Mouse (Mus musculus) MEL (cell line): ENCODE data around the gene Smim24. TPM values are rescaled to one million over a fixed set of nuclear protein-coding genes. Genes with fewer than 3 reads are reported as not detected.
A peak's percentile ranks its signal among the peaks of the same experiment; 100 is the strongest.

Experiments
- DNase-seq: peaks from one replicate; pipeline ENCODE4 v3.0.0; 2011; ENCODE audit warnings: low read depth, low spot score
- H3K27ac ChIP-seq: 2 replicates; pipeline ENCODE4 v1.5.1; 2012; ENCODE audit warnings: low read depth, mild to moderate bottlenecking, control low read depth, low read length, moderate library complexity; ENCODE audit not compliant: control insufficient read depth
- H3K27me3 ChIP-seq, 2 experiments: fragments of 150-350 bp in 1 of 2; sonication (generic) in 1 of 2; 2 replicates each; pipeline ENCODE4 v1.6.1; 2012; ENCODE audit warnings: low read length in 2 of 2, mild to moderate bottlenecking in 2 of 2, improper control_type of control experiment in 1 of 2, moderate library complexity in 1 of 2; ENCODE audit not compliant: insufficient read depth in 2 of 2, control insufficient read depth in 1 of 2
- H3K36me3 ChIP-seq, 2 experiments: 2 replicates each; pipeline ENCODE4 v1.6.1; 2012 to 2014; ENCODE audit warnings: low read length in 2 of 2, improper control_type of control experiment in 1 of 2, inconsistent platforms in 1 of 2, mild to moderate bottlenecking in 1 of 2; ENCODE audit not compliant: insufficient read depth in 2 of 2, control insufficient read depth in 1 of 2
- H3K4me1 ChIP-seq, 2 experiments: fragments of 150-350 bp in 1 of 2; sonication (generic) in 1 of 2; 2 replicates each; pipeline ENCODE4 v1.6.1; 2012; ENCODE audit warnings: low read length in 2 of 2, improper control_type of control experiment in 1 of 2, mild to moderate bottlenecking in 1 of 2; ENCODE audit not compliant: insufficient read depth in 2 of 2, control insufficient read depth in 1 of 2
- H3K4me3 ChIP-seq, 2 experiments: fragments of 150-350 bp in 1 of 2; sonication (generic) in 1 of 2; 2 replicates each; pipeline ENCODE4 v1.5.1; 2012; ENCODE audit warnings: low read depth in 2 of 2, low read length in 2 of 2, mild to moderate bottlenecking in 2 of 2, moderate library complexity in 2 of 2, control low read depth in 1 of 2, improper control_type of control experiment in 1 of 2; ENCODE audit not compliant: control insufficient read depth in 1 of 2, insufficient read depth in 1 of 2
- H3K79me2 ChIP-seq: 2 replicates; pipeline ENCODE4 v1.6.1; 2012; ENCODE audit warnings: mild to moderate bottlenecking, low read length, moderate library complexity; ENCODE audit not compliant: control insufficient read depth, poor library complexity, insufficient read depth
- H3K9ac ChIP-seq: 2 replicates; pipeline ENCODE4 v1.6.1; 2012; ENCODE audit warnings: low read depth, mild to moderate bottlenecking, control low read depth, low read length, moderate library complexity; ENCODE audit not compliant: control insufficient read depth, poor library complexity, severe bottlenecking
- H3K9me3 ChIP-seq: fragments of 150-350 bp; sonication (generic); replicated peaks from 2 replicates; pipeline ENCODE4 v1.6.1; 2012; ENCODE audit warnings: mild to moderate bottlenecking, low read length, improper control_type of control experiment, moderate library complexity; ENCODE audit not compliant: insufficient read depth
- CHD2 ChIP-seq: IDR thresholded peaks from 2 replicates; pipeline ENCODE4 v1.6.1; 2011; ENCODE audit warnings: low read length, improper control_type of control experiment
- CTCF ChIP-seq, 3 experiments: IDR thresholded peaks in 2 of 3; conservative IDR thresholded peaks in 1 of 3; 2 replicates each; pipeline ENCODE4 v1.5.1; 2011 to 2012; ENCODE audit warnings: low read length in 3 of 3, low read depth in 2 of 3, mild to moderate bottlenecking in 2 of 3, improper control_type of control experiment in 1 of 3, inconsistent platforms in 1 of 3, mixed read lengths in 1 of 3, moderate library complexity in 1 of 3; ENCODE audit not compliant: control insufficient read depth in 1 of 3, insufficient read depth in 1 of 3, poor library complexity in 1 of 3, severe bottlenecking in 1 of 3
- E2F4 ChIP-seq: IDR thresholded peaks from 2 replicates; pipeline ENCODE4 v1.6.1; 2011; ENCODE audit warnings: low read depth, low read length, improper control_type of control experiment, borderline replicate concordance
- ELF1 ChIP-seq: IDR thresholded peaks from 2 replicates; pipeline ENCODE4 v1.6.1; 2014; ENCODE audit warnings: low read depth, mild to moderate bottlenecking, inconsistent platforms, low read length, improper control_type of control experiment, moderate library complexity
- EP300 ChIP-seq, 2 experiments: IDR thresholded peaks; 2 replicates each; pipeline ENCODE4 v1.6.1; 2011; ENCODE audit warnings: improper control_type of control experiment in 2 of 2, low read length in 2 of 2, low read depth in 1 of 2, mild to moderate bottlenecking in 1 of 2
- ETS1 ChIP-seq: IDR thresholded peaks from 2 replicates; pipeline ENCODE4 v1.6.1; 2012; ENCODE audit warnings: low read depth, mild to moderate bottlenecking, inconsistent platforms, low read length, improper control_type of control experiment, moderate library complexity
- GABPA ChIP-seq: IDR thresholded peaks from 2 replicates; pipeline ENCODE4 v1.6.1; 2012; ENCODE audit warnings: low read depth, mild to moderate bottlenecking, inconsistent platforms, low read length, improper control_type of control experiment, moderate library complexity
- GATA1 ChIP-seq: IDR thresholded peaks from 2 replicates; pipeline ENCODE4 v1.6.1; 2011; ENCODE audit warnings: low read depth, low read length, improper control_type of control experiment
- HCFC1 ChIP-seq: IDR thresholded peaks from 2 replicates; pipeline ENCODE4 v1.6.1; 2012; ENCODE audit warnings: low read depth, mild to moderate bottlenecking, inconsistent platforms, low read length, improper control_type of control experiment, moderate library complexity
- JUND ChIP-seq: IDR thresholded peaks from 2 replicates; pipeline ENCODE4 v1.6.1; 2011; ENCODE audit warnings: low read depth, mild to moderate bottlenecking, improper control_type of control experiment, low read length
- KAT2A ChIP-seq: conservative IDR thresholded peaks from 2 replicates; pipeline ENCODE4 v1.6.1; 2012; ENCODE audit warnings: low read depth, low read length, improper control_type of control experiment, inconsistent platforms
- MAFK ChIP-seq: IDR thresholded peaks from 2 replicates; pipeline ENCODE4 v1.6.1; 2011; ENCODE audit warnings: low read depth, mild to moderate bottlenecking, low read length, improper control_type of control experiment, borderline replicate concordance
- MAX ChIP-seq: IDR thresholded peaks from 2 replicates; pipeline ENCODE4 v1.6.1; 2011; ENCODE audit warnings: low read length, improper control_type of control experiment
- MAZ ChIP-seq: IDR thresholded peaks from 2 replicates; pipeline ENCODE4 v1.6.1; 2012; ENCODE audit warnings: low read depth, mild to moderate bottlenecking, inconsistent platforms, low read length, improper control_type of control experiment
- MEF2A ChIP-seq: IDR thresholded peaks from 2 replicates; pipeline ENCODE4 v1.6.1; 2014; ENCODE audit warnings: low read depth, mild to moderate bottlenecking, inconsistent platforms, low read length, improper control_type of control experiment; ENCODE audit not compliant: poor library complexity, insufficient replicate concordance, severe bottlenecking; ENCODE audit errors: extremely low read depth
- MXI1 ChIP-seq: IDR thresholded peaks from 2 replicates; pipeline ENCODE4 v1.6.1; 2011; ENCODE audit warnings: mild to moderate bottlenecking, low read depth, low read length, improper control_type of control experiment
- MYB ChIP-seq: IDR thresholded peaks from 2 replicates; pipeline ENCODE4 v1.6.1; 2011; ENCODE audit warnings: mild to moderate bottlenecking, low read depth, low read length, improper control_type of control experiment
- MYC ChIP-seq: IDR thresholded peaks from 2 replicates; pipeline ENCODE4 v1.6.1; 2011; ENCODE audit warnings: low read depth, mild to moderate bottlenecking, low read length, improper control_type of control experiment, moderate library complexity
- NELFE ChIP-seq: IDR thresholded peaks from 2 replicates; pipeline ENCODE4 v1.6.1; 2011; ENCODE audit warnings: low read depth, low read length, improper control_type of control experiment
- NRF1 ChIP-seq: IDR thresholded peaks from 2 replicates; pipeline ENCODE4 v1.6.1; 2014; ENCODE audit warnings: low read depth, mild to moderate bottlenecking, inconsistent platforms, low read length, improper control_type of control experiment, moderate library complexity; ENCODE audit not compliant: poor library complexity, insufficient read depth, severe bottlenecking
- POLR2A ChIP-seq, 2 experiments: IDR thresholded peaks; 2 replicates each; pipeline ENCODE4 v1.6.1; 2011 to 2012; ENCODE audit warnings: low read length in 2 of 2, mild to moderate bottlenecking in 2 of 2, control low read depth in 1 of 2, improper control_type of control experiment in 1 of 2, low read depth in 1 of 2, moderate library complexity in 1 of 2; ENCODE audit not compliant: control insufficient read depth in 1 of 2, insufficient read depth in 1 of 2, poor library complexity in 1 of 2
- POLR2AphosphoS2 ChIP-seq: IDR thresholded peaks from 2 replicates; pipeline ENCODE4 v1.6.1; 2011; ENCODE audit warnings: low read length, improper control_type of control experiment
- POLR2AphosphoS5 ChIP-seq: IDR thresholded peaks from 2 replicates; pipeline ENCODE4 v1.6.1; 2012; ENCODE audit warnings: low read depth, borderline replicate concordance, mild to moderate bottlenecking, inconsistent platforms, low read length, moderate library complexity, mixed read lengths
- RAD21 ChIP-seq: IDR thresholded peaks from 2 replicates; pipeline ENCODE4 v1.6.1; 2011; ENCODE audit warnings: mild to moderate bottlenecking, low read depth, low read length, improper control_type of control experiment
- RCOR1 ChIP-seq: IDR thresholded peaks from 2 replicates; pipeline ENCODE4 v1.6.1; 2012; ENCODE audit warnings: low read depth, mild to moderate bottlenecking, inconsistent platforms, low read length, improper control_type of control experiment
- SIN3A ChIP-seq: IDR thresholded peaks from 2 replicates; pipeline ENCODE4 v1.6.1; 2012; ENCODE audit warnings: low read length, improper control_type of control experiment, inconsistent platforms
- SMC3 ChIP-seq: IDR thresholded peaks from 2 replicates; pipeline ENCODE4 v1.6.1; 2011; ENCODE audit warnings: low read depth, low read length, improper control_type of control experiment
- TAL1 ChIP-seq: IDR thresholded peaks from 2 replicates; pipeline ENCODE4 v1.6.1; 2012; ENCODE audit warnings: mild to moderate bottlenecking, inconsistent platforms, low read length, moderate library complexity, mixed read lengths
- TBP ChIP-seq: IDR thresholded peaks from 2 replicates; pipeline ENCODE4 v1.8.0; 2011; ENCODE audit warnings: low read depth, low read length, improper control_type of control experiment
- TCF12 ChIP-seq: IDR thresholded peaks from 2 replicates; pipeline ENCODE4 v1.6.1; 2014; ENCODE audit warnings: low read depth, mild to moderate bottlenecking, inconsistent platforms, low read length, improper control_type of control experiment, moderate library complexity
- UBTF ChIP-seq: IDR thresholded peaks from 2 replicates; pipeline ENCODE4 v1.6.1; 2012; ENCODE audit warnings: low read depth, mild to moderate bottlenecking, inconsistent platforms, low read length, improper control_type of control experiment, moderate library complexity, borderline replicate concordance; ENCODE audit not compliant: insufficient read depth
- USF1 ChIP-seq: IDR thresholded peaks from 2 replicates; pipeline ENCODE4 v1.6.1; 2014; ENCODE audit warnings: low read depth, mild to moderate bottlenecking, inconsistent platforms, low read length, improper control_type of control experiment, moderate library complexity
- USF2 ChIP-seq, 2 experiments: IDR thresholded peaks; 2 replicates each; pipeline ENCODE4 v1.6.1; 2011 to 2012; ENCODE audit warnings: improper control_type of control experiment in 2 of 2, low read length in 2 of 2, borderline replicate concordance in 1 of 2, inconsistent platforms in 1 of 2, low read depth in 1 of 2, mild to moderate bottlenecking in 1 of 2; ENCODE audit not compliant: insufficient read depth in 1 of 2
- ZC3H11A ChIP-seq: IDR thresholded peaks from 2 replicates; pipeline ENCODE4 v1.6.1; 2012; ENCODE audit warnings: low read depth, mild to moderate bottlenecking, inconsistent platforms, low read length, improper control_type of control experiment
- ZKSCAN1 ChIP-seq: IDR thresholded peaks from 2 replicates; pipeline ENCODE4 v1.6.1; 2012; ENCODE audit warnings: low read depth, mild to moderate bottlenecking, inconsistent platforms, low read length, improper control_type of control experiment, moderate library complexity
- ZMIZ1 ChIP-seq: IDR thresholded peaks from 2 replicates; pipeline ENCODE4 v1.6.1; 2012; ENCODE audit warnings: low read depth, mild to moderate bottlenecking, inconsistent platforms, low read length, improper control_type of control experiment, moderate library complexity
- ZNF384 ChIP-seq: IDR thresholded peaks from 2 replicates; pipeline ENCODE4 v1.6.1; 2012; ENCODE audit warnings: low read depth, mild to moderate bottlenecking, inconsistent platforms, low read length, improper control_type of control experiment
- polyA plus RNA-seq, 2 experiments: library from polyadenylated mRNA; stranded (reverse) in 1 of 2; unstranded in 1 of 2; fragments of >175 nt in 1 of 2; fragments of >200 nt in 1 of 2; gene quantifications; 2 replicates each; pipeline versions ENCODE4 v1.2.1 to v1.2.4; 2012; ENCODE audit warnings: low replicate concordance in 2 of 2, low read depth in 1 of 2; ENCODE audit not compliant: insufficient read length in 2 of 2, insufficient read depth in 1 of 2, missing spikeins in 1 of 2
- total RNA-seq: library from RNA; depleted of rRNA; stranded (reverse); fragments of 300-350 nt; gene quantifications from 2 replicates; pipeline ENCODE4 v1.2.3, GENCODE M21; 2012

The Smim24 gene
- total and polyA plus RNA-seq, 3 experiments: 6.7 to 29.5 TPM; not detected in 1

DNA sequence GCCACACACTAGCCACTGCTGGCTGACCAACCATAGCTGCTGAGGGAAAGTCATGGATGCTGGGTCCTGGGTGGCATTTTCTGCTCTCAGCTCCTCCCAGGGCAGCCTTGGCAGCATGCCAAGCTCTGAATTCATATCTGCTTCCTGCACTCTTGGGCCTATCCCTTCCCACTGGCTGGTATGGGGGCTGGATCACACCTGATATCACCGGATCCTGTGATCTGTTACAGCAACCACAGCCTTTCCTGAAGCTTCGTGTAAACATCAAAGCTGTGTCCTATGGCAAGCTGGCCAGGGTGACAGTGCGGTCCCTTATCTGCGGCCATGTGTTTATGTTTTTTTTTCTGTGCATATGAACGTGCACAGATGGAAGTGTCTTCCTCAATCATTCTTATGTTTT, 10.8 kb upstream of the Smim24 start:
- Histone ChIP-seq H3K79me2 (peaks cover 28% of the 10 kb centered on the region), H3K4me1 (peaks cover 26 to 50% of the 10 kb centered on the region in 2 experiments), H3K27me3 (no peaks in the 10 kb centered on the region), H3K27ac (peak overlapping the region; percentile 92), H3K4me3 (no peak overlapping the region), H3K9me3 (no peaks in the 10 kb centered on the region), H3K9ac (no peak overlapping the region; the same call in 1 of the 2 replicates), H3K36me3 (peaks cover 0 to 39% of the 10 kb centered on the region in 2 experiments; a peak in 2 of 4 replicates)
- DNase-seq: peak; percentile 98
- peak; percentile 98 for TF ChIP-seq RCOR1
- peak; percentile 97 for TF ChIP-seq MXI1
- peak; percentile 57; the same call in 1 of the 2 replicates for TF ChIP-seq HCFC1
- no peak for TF ChIP-seq NRF1
- TF ChIP-seq CTCF (IDR thresholded peaks at IDR 0.05 in 2 of 3, conservative IDR thresholded peaks at IDR 0.05 in 1 of 3; ENCODE audit: control insufficient read depth in 1 of 3, insufficient read depth in 1 of 3, low read depth in 2 of 3, low read length in 3 of 3, poor library complexity in 1 of 3, severe bottlenecking in 1 of 3): no peak
- TF ChIP-seq ELF1: 0 out of 2 replicates have a peak, but pooled peaks have one; percentile 50
- peak; percentile 97 to 99 for TF ChIP-seq EP300 (IDR thresholded peaks at IDR 0.05; ENCODE audit: low read depth in 1 of 2, low read length in 2 of 2)
- no peak for TF ChIP-seq RAD21
- peak; percentile 100 for TF ChIP-seq TCF12
- TF ChIP-seq POLR2AphosphoS2: peak; percentile 77
- 0 out of 2 replicates have a peak, but pooled peaks have one; percentile 50 for TF ChIP-seq E2F4
- TF ChIP-seq ZMIZ1: no peak
- peak; percentile 32; the same call in 1 of the 2 replicates for TF ChIP-seq TBP
- TF ChIP-seq MYB: peak; percentile 91
- no peak for TF ChIP-seq UBTF
- TF ChIP-seq ZNF384: peak; percentile 97
- TF ChIP-seq USF2 (IDR thresholded peaks at IDR 0.05; ENCODE audit: borderline replicate concordance in 1 of 2, insufficient read depth in 1 of 2, low read depth in 1 of 2, low read length in 2 of 2): no peak
- peak; percentile 85; the same call in 1 of the 2 replicates for TF ChIP-seq MAFK
- peak; percentile 99 for TF ChIP-seq ETS1
- peak; percentile 67 for TF ChIP-seq USF1
- TF ChIP-seq TAL1: peak; percentile 100
- TF ChIP-seq ZC3H11A: no peak
- TF ChIP-seq GATA1: peak; percentile 98
- TF ChIP-seq GABPA: peak; percentile 63; the same call in 1 of the 2 replicates
- peak; percentile 100 for TF ChIP-seq SIN3A
- peak; percentile 71; the same call in 1 of the 2 replicates for TF ChIP-seq MEF2A
- peak; percentile 97 for TF ChIP-seq MAX
- TF ChIP-seq JUND: no peak; the same call in 1 of the 2 replicates
- TF ChIP-seq MAZ: peak; percentile 93
- TF ChIP-seq POLR2AphosphoS5: no peak
- TF ChIP-seq KAT2A: no peak; the same call in 1 of the 2 replicates
- TF ChIP-seq NELFE: peak; percentile 49
- TF ChIP-seq CHD2: peak; percentile 36
- no peak; the same call in 1 of the 2 replicates for TF ChIP-seq SMC3
- TF ChIP-seq ZKSCAN1: no peak
- TF ChIP-seq POLR2A (IDR thresholded peaks at IDR 0.05; ENCODE audit: control insufficient read depth in 1 of 2, insufficient read depth in 1 of 2, low read depth in 1 of 2, low read length in 2 of 2, poor library complexity in 1 of 2): peak in 1 of 2 experiments; percentile 41; a peak in 1 of 4 replicates
- TF ChIP-seq MYC: peak; percentile 95
